Mouse (Mus musculus) forebrain, embryonic 16.5 days (tissue): ENCODE results near the gene Calu. TPM values are rescaled to one million over a fixed set of nuclear protein-coding genes. Genes with fewer than 3 reads are reported as not detected.

ENCODE experiments used
- microRNA-seq: library from miRNA; unstranded; fragments of <30 nt; microRNA quantifications from one replicate; pipeline ENCODE4, GENCODE M21; 2017
- polyA plus RNA-seq: library from polyadenylated mRNA; unstranded; fragments of >200 nt; fragmentation: Nextera tagmentation; extraction: Ambion mirVana; gene quantifications from 2 replicates; pipeline ENCODE4 v1.2.1, GENCODE M21; 2015

Calu gene
- polyA plus RNA-seq, 1 experiment from 2014 or later, result 170 TPM

Small RNA genes lying within 50 kb of the gene (microRNA-seq; reads per million reads assigned to microRNA genes)
- not detected for gene Gm26220
- not detected for gene Gm44354

Other genes with a start within 250 kb of the Calu start
- 40.0 and 49.6 TPM in 2 replicates for gene Rbm28, start 183.1 kb upstream of the Calu start, polyA plus RNA-seq
- 4.6 and 6.1 TPM in 2 replicates for gene Prrt4, start 168.5 kb upstream of the Calu start, polyA plus RNA-seq
- gene Impdh1, start 131.7 kb upstream of the Calu start, polyA plus RNA-seq, result 63.3 and 74.5 TPM in 2 replicates
- 47.5 and 48.4 TPM in 2 replicates for gene Hilpda, start 75.6 kb upstream of the Calu start, polyA plus RNA-seq
- 0.51 and 1.1 TPM in 2 replicates for gene Fam71f2, start 68.5 kb upstream of the Calu start, polyA plus RNA-seq
- not detected in 2 replicates for gene Fam71f1, start 28.9 kb upstream of the Calu start, polyA plus RNA-seq
- 0.25 and 0.41 TPM in 2 replicates for gene Opn1sw, start 40.4 kb downstream of the Calu start, polyA plus RNA-seq
- 37.7 and 45.5 TPM in 2 replicates for gene Ccdc136, start 48.2 kb downstream of the Calu start, polyA plus RNA-seq
- 2.0 and 2.7 TPM in 2 replicates for gene Flnc, start 85.2 kb downstream of the Calu start, polyA plus RNA-seq
- gene Atp6v1f, start 119.6 kb downstream of the Calu start, polyA plus RNA-seq, result 295 and 324 TPM in 2 replicates
- gene Atp6v1fnb, start 123.4 kb downstream of the Calu start, polyA plus RNA-seq, result not detected in 2 replicates
- 15.4 and 17.1 TPM in 2 replicates for gene Kcp, start 159.9 kb downstream of the Calu start, polyA plus RNA-seq
- 1.5 and 2.2 TPM in 2 replicates for gene Irf5, start 178.6 kb downstream of the Calu start, polyA plus RNA-seq